Mouse (Mus musculus): Measurements from ENCODE around the gene Slc25a18.

DNA sequence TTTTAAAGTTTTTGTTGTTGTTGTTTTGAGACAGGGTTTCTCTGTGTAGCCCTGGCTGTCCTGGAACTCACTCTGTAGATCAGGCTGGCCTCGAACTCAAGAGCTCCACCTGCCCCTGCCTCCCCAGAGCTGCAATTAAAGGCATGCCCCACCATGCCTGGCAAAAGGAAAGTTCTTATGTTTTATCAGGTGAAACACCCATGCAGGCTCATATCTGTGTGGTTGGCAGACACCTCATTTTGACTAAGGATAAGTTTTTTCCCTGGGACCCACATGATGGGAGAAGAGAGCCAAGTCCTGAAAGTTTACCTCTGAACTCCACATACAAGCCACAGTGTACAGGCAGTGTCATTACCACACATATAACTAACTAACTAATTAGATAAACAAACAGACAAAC is 56.7 kb downstream of the Slc25a18 start:
- TF ChIP-seq GATA1 (IDR thresholded peaks at IDR 0.05; ENCODE audit: borderline replicate concordance, low read length) (no peak), CTCF (IDR thresholded peaks at IDR 0.05; ENCODE audit: low read depth, low read length) (no peak), GATA2 (IDR thresholded peaks at IDR 0.05; ENCODE audit: borderline replicate concordance, low read depth, low read length) (no peak), TAL1 (conservative IDR thresholded peaks at IDR 0.05; ENCODE audit: low read depth, low read length) (0 out of 2 replicates have a peak, but pooled peaks have one; percentile 12), POLR2AphosphoS5 (IDR thresholded peaks at IDR 0.05; ENCODE audit: insufficient replicate concordance, low read depth, low read length) (no peak)
